Mouse (Mus musculus) adrenal gland, postnatal 0 days (tissue): ENCODE data around the gene Htr6. TPM values are rescaled to one million over a fixed set of nuclear protein-coding genes. Genes with fewer than 3 reads are reported as not detected.

Experiments
- polyA plus RNA-seq: library from polyadenylated mRNA; unstranded; fragments of >200 nt; fragmentation: Nextera tagmentation; extraction: Ambion mirVana; gene quantifications from 2 replicates; pipeline ENCODE4 v1.2.1, GENCODE M21; 2015

Htr6 gene
- polyA plus RNA-seq = 0.06 and 0.09 TPM in 2 replicates

DNA sequence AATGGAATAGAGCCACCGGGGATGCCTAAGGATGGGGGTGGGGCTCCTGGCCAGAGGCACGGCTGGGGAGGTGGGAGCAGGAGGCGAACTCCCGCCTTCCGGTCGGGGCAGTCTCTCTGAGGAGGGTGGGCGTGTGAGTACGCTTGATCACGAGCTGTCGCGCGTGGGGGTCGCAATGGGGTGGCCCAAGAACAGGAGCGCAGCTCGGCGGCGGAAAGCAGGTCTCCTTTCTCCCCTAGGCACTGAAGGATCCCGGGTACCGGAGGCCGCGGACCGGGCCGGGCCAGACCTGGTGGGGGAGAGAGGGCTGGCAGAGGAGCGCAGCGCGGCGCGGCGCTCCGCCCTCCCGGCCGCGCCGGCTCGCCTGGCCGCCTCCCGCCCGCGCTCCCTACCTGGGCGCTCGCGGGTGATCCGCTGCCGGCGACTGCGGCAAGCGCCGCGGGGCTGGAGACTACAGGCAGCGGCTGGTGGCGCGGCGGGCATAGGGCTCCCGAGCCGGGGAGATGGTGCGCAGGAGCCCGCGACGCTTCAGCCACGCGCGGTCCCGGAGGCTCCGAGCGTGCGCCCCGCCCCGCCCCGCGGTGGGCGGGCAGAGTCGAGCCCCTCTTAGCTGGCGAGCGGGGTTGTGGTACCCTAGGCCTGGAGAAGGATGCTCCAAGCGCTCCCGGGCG is at the start of gene Htr6:
Gene Htr6 (minus strand): TSS at position 530 of the 671 bp plus-strand sequence.

GRCm38 (mm10) chr4:139092356-139093195 is 17.2 kb upstream of the Htr6 start, which contains the start of gene Nbl1:
TSS of gene Nbl1 (minus strand) at chr4:139092993.

Other genes starting within 250 kb of the Htr6 start
- 51.0 and 71.1 TPM in 2 replicates for gene Pla2g5, start 212.1 kb downstream of the Htr6 start, polyA plus RNA-seq
- not detected in 2 replicates for gene Gm13030, start 201.6 kb downstream of the Htr6 start, polyA plus RNA-seq
- 0.50 TPM in 1 of 2 replicates, not detected in the other for gene Pla2g2e, start 197.6 kb downstream of the Htr6 start, polyA plus RNA-seq
- gene Otud3, start 161.6 kb downstream of the Htr6 start, polyA plus RNA-seq = 2.4 and 3.1 TPM in 2 replicates
- 0.11 and 0.30 TPM in 2 replicates for gene Rnf186, start 108.5 kb downstream of the Htr6 start, polyA plus RNA-seq
- 6.9 and 9.6 TPM in 2 replicates for gene Tmco4, start 102.7 kb downstream of the Htr6 start, polyA plus RNA-seq
- 106 and 199 TPM in 2 replicates for gene Nbl1, start 17.4 kb upstream of the Htr6 start, polyA plus RNA-seq
- 1,209 and 1,611 TPM in 2 replicates for gene Minos1, start 55.5 kb upstream of the Htr6 start, polyA plus RNA-seq
- gene Capzb, start 117.3 kb upstream of the Htr6 start, polyA plus RNA-seq = 266 and 342 TPM in 2 replicates
- 11.4 and 15.2 TPM in 2 replicates for gene Pqlc2, start 235.1 kb upstream of the Htr6 start, polyA plus RNA-seq
- 73.7 and 105 TPM in 2 replicates for gene Akr7a5, start 235.2 kb upstream of the Htr6 start, polyA plus RNA-seq